In genomic region chr2:13278114-13278862, GRCm38 (mm10) we compare ENCODE assay signal across 9 mouse cellular contexts. TPM values are rescaled to one million over a fixed set of nuclear protein-coding genes. Genes with fewer than 3 reads are reported as not detected.
DNase-seq lines count a peak whose midpoint lies in the region; ATAC-seq and TF ChIP-seq lines count a peak whose summit lies in the region.
"Had no signal": no experiment of that assay in that cellular context is flagged by ENCODE, and none has a peak within 500 bp of the region (broad histone marks: within the 10 kb centered on the region; RNA-seq: fewer than 3 reads in every experiment).

No protein-coding gene starts in this region.

- H3K9me3 ChIP-seq in intestine, embryonic 14.5 days (ENCODE audit: control insufficient read depth, low read length): no peaks in the 10 kb centered on the region
- no peaks in the 10 kb centered on the region for H3K9me3 ChIP-seq in intestine, embryonic 15.5 days
- H3K9me3 ChIP-seq in ES-Bruce4 (replicated peaks; ENCODE audit: control insufficient read depth, insufficient read depth, low read length, poor library complexity, severe bottlenecking): no peaks in the 10 kb centered on the region
- no peaks in the 10 kb centered on the region for H3K9me3 ChIP-seq in embryonic facial prominence, embryonic 15.5 days (replicated peaks)
- H3K9me3 ChIP-seq: neural tube, embryonic 13.5 days had no signal

- H3K27ac ChIP-seq in intestine, embryonic 14.5 days (ENCODE audit: low read depth): no peak overlapping the region
- no peak overlapping the region for H3K27ac ChIP-seq in intestine, embryonic 15.5 days
- H3K27ac ChIP-seq in ES-Bruce4 (ENCODE audit: insufficient read depth, low read length): no peak overlapping the region
- H3K27ac ChIP-seq in embryonic facial prominence, embryonic 15.5 days (replicated peaks): no peak overlapping the region
- H3K27ac ChIP-seq: neural tube, embryonic 13.5 days had no signal

- H3K4me2 ChIP-seq in intestine, embryonic 14.5 days (ENCODE audit: low read length): no peak overlapping the region
- no peak overlapping the region for H3K4me2 ChIP-seq in intestine, embryonic 15.5 days (replicated peaks)
- 0 out of 2 replicates have a peak overlapping the region, but pooled peaks have one; percentile 22 for H3K4me2 ChIP-seq in embryonic facial prominence, embryonic 15.5 days (replicated peaks)
- H3K4me2 ChIP-seq: neural tube, embryonic 13.5 days had no signal

- 0 out of 2 replicates have a peak, but pooled peaks have one; percentile 20 for ATAC-seq in intestine, embryonic 14.5 days (replicated peaks; ENCODE audit: low FRiP score, low TSS enrichment, low read depth)
- no peak for ATAC-seq in intestine, embryonic 15.5 days
- ATAC-seq in embryonic facial prominence, embryonic 15.5 days (ENCODE audit: insufficient number of reproducible peaks, low FRiP score, low TSS enrichment, low read depth): no peak

- no peak for TF ChIP-seq EP300 in ES-Bruce4 (IDR thresholded peaks at IDR 0.05; ENCODE audit: insufficient read depth, low read depth, low read length)

- H3K9ac ChIP-seq in intestine, embryonic 14.5 days (ENCODE audit: low read length): no peak overlapping the region
- H3K9ac ChIP-seq in intestine, embryonic 15.5 days: no peak overlapping the region
- H3K9ac ChIP-seq in ES-Bruce4 (ENCODE audit: low read depth, poor library complexity, severe bottlenecking): no peak overlapping the region
- H3K9ac ChIP-seq in embryonic facial prominence, embryonic 15.5 days: no peak overlapping the region
- H3K9ac ChIP-seq: neural tube, embryonic 13.5 days had no signal

- intact Hi-C loops in gastrocnemius, postnatal 36 days (cut with DNase I): no loop called here
- intact Hi-C loops in left cerebral cortex, postnatal 25 days (cut with DNase I): loop anchor here (5.0 to 10.0 kb wide), 4 partner anchors 777 to 1764 kb away; partner anchors contain the start of gene Hacd1

- no peaks in the 10 kb centered on the region for H3K4me1 ChIP-seq in intestine, embryonic 14.5 days (replicated peaks; ENCODE audit: control insufficient read depth, insufficient read depth, low read length)
- no peaks in the 10 kb centered on the region for H3K4me1 ChIP-seq in intestine, embryonic 15.5 days (replicated peaks)
- H3K4me1 ChIP-seq in ES-Bruce4 (ENCODE audit: control insufficient read depth, insufficient read depth, low read length): no peaks in the 10 kb centered on the region
- peaks cover 4% of the 10 kb centered on the region; the same call in 1 of the 2 replicates for H3K4me1 ChIP-seq in embryonic facial prominence, embryonic 15.5 days
- H3K4me1 ChIP-seq: neural tube, embryonic 13.5 days had no signal

- peak; percentile 22 for TF ChIP-seq CTCF in ES-Bruce4 (IDR thresholded peaks at IDR 0.05; ENCODE audit: low read depth, low read length)

- TF ChIP-seq POLR2A in ES-Bruce4 (IDR thresholded peaks at IDR 0.05; ENCODE audit: insufficient read depth, low read length): no peak

- no peak for DNase-seq in intestine, embryonic 14.5 days (ENCODE audit: low spot score)
- DNase-seq in lung, postnatal 25 days (ENCODE audit: low spot score): peak; percentile 14
- no peak for DNase-seq in left cerebral cortex, adult 11 months (ENCODE audit: low spot score)
- DNase-seq in gastrocnemius, postnatal 36 days: no peak
- DNase-seq in left cerebral cortex, postnatal 25 days (ENCODE audit: low spot score in 2 of 2): no peak

- no peaks in the 10 kb centered on the region for H3K36me3 ChIP-seq in intestine, embryonic 14.5 days (ENCODE audit: control insufficient read depth, insufficient read depth, low read length)
- 0 out of 2 replicates have a peak, but pooled peaks cover 2% of the 10 kb centered on the region for H3K36me3 ChIP-seq in intestine, embryonic 15.5 days
- no peaks in the 10 kb centered on the region for H3K36me3 ChIP-seq in ES-Bruce4 (ENCODE audit: control insufficient read depth, insufficient read depth, low read length, poor library complexity, severe bottlenecking)
- H3K36me3 ChIP-seq in embryonic facial prominence, embryonic 15.5 days: no peaks in the 10 kb centered on the region
- H3K36me3 ChIP-seq: neural tube, embryonic 13.5 days had no signal

- no peaks in the 10 kb centered on the region for H3K27me3 ChIP-seq in intestine, embryonic 14.5 days (replicated peaks; ENCODE audit: control insufficient read depth, insufficient read depth, low read length)
- no peaks in the 10 kb centered on the region for H3K27me3 ChIP-seq in intestine, embryonic 15.5 days (replicated peaks)
- H3K27me3 ChIP-seq in ES-Bruce4 (ENCODE audit: control insufficient read depth, insufficient read depth, low read length, poor library complexity, severe bottlenecking): no peaks in the 10 kb centered on the region
- H3K27me3 ChIP-seq in embryonic facial prominence, embryonic 15.5 days: no peaks in the 10 kb centered on the region
- H3K27me3 ChIP-seq: neural tube, embryonic 13.5 days had no signal

- 55% methylated on average over 10 of the region's 10 CpGs for WGBS in intestine, embryonic 14.5 days
- WGBS in intestine, embryonic 15.5 days: 57% methylated on average over 10 of the region's 10 CpGs
- 52% methylated on average over 10 of the region's 10 CpGs for WGBS in embryonic facial prominence, embryonic 15.5 days

- no peak overlapping the region for H3K4me3 ChIP-seq in intestine, embryonic 14.5 days (ENCODE audit: low read depth, low read length)
- no peak overlapping the region for H3K4me3 ChIP-seq in intestine, embryonic 15.5 days (replicated peaks)
- H3K4me3 ChIP-seq in ES-Bruce4 (ENCODE audit: low read depth, low read length): no peak overlapping the region
- H3K4me3 ChIP-seq in embryonic facial prominence, embryonic 15.5 days (replicated peaks): no peak overlapping the region
- H3K4me3 ChIP-seq: neural tube, embryonic 13.5 days had no signal

RNA-seq across cellular contexts. Expression of gene Rsu1, which starts 7.1 kb away (rescaled TPM):
- 122 and 141 TPM in 2 replicates for polyA plus RNA-seq in intestine, embryonic 14.5 days (2014; fragmentation: Nextera tagmentation; extraction: Ambion mirVana)
- polyA plus RNA-seq in intestine, embryonic 15.5 days (2015; fragmentation: Nextera tagmentation; extraction: Ambion mirVana): 102 and 125 TPM in 2 replicates
- polyA plus RNA-seq in ES-Bruce4 (2011; ENCODE audit: insufficient read depth, insufficient read length, low read depth, missing spikeins): 49.4 and 67.7 TPM in 2 replicates
- 119 and 128 TPM in 2 replicates for polyA plus RNA-seq in embryonic facial prominence, embryonic 15.5 days (2015; fragmentation: Nextera tagmentation; extraction: Ambion mirVana)
- total RNA-seq in gastrocnemius, postnatal 36 days (2021): 10 to 100 TPM; 30.7 to 36.3 TPM
- total RNA-seq in left cerebral cortex, postnatal 25 days (2021): 10 to 100 TPM; 31.8 to 42.1 TPM
